Mouse (Mus musculus) R1 (cell line): ENCODE measurements at regions not wholly inside any gene's neighbourhood (a gene's known extent, or its start where the extent isn't known, plus 50 kb on each side); places are given as distances from the start of the nearest gene placed in this dataset.
A peak's percentile ranks its signal among the peaks of the same experiment; 100 is the strongest.

Source experiments
- DNase-seq: peaks from one replicate; pipeline ENCODE4 v3.0.0-alpha.2; 2018; ENCODE audit warnings: low read depth, low spot score

- no peak for DNase-seq
These were observed 800.8 kb upstream of the Tenm2 start for GRCm38 (mm10) chr11:38036582-38036981.

DNA sequence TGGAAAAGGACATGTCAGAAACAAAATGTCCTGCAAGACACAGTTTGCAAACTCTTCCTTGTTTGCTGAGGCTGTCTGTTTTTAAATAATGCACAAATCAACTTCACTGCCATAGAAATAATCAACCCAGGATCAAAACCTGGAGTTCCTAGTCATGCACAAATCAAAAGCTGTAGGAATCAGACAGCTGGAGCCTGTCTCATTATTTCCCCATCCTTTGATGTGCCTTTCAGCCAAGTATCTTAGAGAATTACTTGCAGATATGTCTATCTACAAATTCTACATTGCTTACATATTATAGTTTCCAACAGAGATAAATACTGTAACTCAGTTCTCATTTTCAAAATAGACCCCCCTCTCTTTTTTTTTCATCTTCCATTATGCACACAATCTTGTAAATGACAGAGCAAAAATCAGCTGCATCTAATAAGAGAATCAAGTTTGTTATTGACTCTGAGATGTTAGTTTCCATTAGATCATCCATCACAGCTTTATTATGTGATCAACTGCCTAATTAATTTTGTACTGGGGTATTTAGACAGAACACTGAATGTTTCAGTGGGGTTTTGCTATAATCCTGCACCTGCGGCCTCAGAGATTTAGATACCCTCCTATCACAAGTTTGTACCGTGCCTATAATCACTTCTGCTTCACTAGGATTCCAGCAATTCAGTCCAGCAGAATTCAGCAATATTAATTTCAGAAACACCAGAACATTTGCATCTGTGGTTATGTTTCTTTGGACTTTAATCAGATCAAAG is 798.9 kb upstream of the Tenm2 start:
- no peak for DNase-seq

DNA sequence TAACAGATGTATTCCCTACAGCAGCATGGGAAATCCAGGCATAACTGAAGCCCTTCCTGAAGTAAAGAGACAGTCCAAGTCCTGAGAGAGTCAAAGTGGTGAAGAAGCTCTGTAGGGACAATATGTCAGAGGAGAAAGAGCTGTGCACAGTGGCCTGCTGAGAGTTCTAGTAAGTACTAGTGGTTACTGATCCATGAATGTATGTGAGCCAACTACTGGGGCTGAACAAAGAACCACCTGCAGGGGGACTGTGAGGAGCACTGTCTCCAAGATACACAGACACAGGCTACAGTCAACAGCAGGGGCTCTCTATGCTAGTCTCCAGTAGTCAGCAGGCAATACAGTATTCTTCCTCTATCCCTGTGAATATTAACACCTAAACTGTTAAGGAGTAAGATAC is 785.9 kb upstream of the Tenm2 start:
- DNase-seq: peak; percentile 3

DNA sequence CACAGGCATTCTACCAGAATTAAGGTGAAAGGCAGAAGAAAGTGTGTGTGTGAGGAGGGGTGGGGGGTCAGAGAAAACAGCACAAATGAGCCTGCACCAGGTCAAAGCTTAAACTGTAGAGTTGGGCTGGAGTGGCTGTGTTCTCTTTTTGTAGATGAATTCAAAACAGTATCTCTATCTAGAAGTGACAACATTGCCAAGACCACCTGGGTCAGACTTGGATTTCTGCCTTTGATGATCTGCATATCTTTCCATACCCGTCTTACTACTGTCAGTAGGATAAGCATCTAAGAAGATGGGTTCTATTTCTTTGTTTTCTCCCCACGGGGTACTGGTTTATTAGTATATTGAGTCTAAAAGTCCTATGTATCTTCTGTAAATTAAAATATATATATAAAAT is 742.4 kb upstream of the Tenm2 start:
- DNase-seq: no peak

DNA sequence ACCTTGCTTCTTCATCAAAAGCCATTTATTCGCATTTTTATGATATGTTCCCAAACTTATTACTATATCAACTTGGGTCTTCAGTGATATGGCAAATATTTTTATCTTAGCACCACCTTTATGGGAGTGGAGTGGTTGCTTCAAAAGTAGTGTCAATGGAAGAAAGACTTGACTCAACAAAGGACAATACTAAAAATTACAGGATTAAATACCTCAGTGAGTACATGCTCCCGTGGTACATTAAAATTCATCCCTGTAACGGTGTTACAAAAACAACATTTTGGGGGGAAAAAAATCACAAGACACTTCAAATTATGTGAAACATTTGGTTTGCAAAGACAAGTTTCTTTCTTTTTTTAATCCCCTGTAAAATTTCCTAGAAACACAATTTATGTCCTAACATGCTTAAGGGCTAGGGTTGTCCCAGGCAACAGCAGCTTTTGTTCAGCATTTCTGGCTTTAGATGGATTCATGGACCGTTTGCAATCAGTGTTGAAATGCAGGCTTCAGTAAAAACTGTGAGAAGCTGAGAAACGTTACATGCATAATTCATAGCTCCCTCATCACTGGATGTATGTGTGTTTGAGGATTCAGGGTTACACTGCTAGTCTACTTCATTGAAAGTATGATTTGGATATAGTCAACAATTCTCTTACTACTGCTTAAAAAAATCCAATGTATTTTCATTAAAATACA is 700.8 kb upstream of the Tenm2 start:
- DNase-seq: no peak

DNA sequence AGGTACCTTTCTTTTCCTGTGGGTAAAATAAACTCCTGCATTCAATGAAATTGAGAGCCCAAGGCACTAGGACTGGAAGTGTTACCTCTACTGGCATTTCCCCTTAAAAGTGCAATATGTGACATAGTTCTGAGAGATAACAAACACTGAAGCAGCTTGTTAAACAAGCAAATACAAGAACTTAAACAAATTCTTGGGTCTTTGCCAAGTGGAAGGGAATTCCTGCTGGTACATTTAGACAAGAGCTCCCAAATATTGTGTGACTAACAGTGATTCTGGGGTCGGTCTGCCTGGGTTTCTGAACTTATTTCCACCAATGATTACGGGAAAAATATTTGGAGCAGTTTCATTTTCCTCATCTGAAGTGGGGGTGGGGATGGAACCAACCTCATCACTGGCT is 677.4 kb upstream of the Tenm2 start:
- no peak for DNase-seq

- DNase-seq: no peak
These were observed 669.2 kb upstream of the Tenm2 start for GRCm38 (mm10) chr11:37904991-37905390.

DNA sequence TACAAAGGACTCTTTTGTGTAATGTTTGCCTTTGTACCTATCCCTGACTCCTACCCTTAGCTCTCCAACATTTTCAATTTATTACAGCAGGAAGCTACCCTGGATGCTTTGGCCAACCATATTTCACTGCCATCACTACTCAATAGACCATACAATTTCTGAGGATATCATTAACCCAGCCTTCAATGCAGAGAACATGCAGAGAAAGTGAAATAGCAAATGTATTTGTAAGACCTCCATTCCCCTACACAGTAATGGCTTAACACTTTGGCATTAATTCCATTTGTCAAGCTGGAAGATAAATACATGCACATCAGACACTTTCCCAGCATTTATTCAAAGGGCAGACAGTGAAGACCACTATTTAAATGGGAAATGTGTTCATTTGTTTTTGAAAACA is 661.9 kb upstream of the Tenm2 start:
- no peak for DNase-seq

GRCm38 (mm10) chr11:37882717-37883116 is 647.0 kb upstream of the Tenm2 start:
- DNase-seq: no peak

DNA sequence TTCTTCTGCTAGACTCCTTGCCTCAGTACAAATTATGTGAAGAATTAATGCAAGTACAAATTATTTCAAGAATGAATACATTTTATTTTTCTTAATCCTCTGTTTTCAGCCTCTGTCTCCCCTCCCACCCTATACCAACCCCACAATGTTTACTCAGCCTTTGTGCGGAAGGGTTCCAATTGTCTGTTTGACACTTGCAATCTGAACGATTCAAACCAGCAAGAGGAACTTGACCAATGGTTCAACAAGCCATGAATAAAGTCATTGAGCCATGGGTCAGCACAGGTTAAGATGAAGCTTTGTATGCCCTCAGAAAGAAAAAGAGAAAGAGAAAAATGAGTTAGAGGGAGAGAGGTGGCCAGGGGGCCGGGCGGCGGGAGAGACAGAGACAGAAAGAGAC is 601.5 kb upstream of the Tenm2 start:
- no peak for DNase-seq

- DNase-seq: no peak
These were observed 595.2 kb upstream of the Tenm2 start for GRCm38 (mm10) chr11:37830975-37831374.

DNA sequence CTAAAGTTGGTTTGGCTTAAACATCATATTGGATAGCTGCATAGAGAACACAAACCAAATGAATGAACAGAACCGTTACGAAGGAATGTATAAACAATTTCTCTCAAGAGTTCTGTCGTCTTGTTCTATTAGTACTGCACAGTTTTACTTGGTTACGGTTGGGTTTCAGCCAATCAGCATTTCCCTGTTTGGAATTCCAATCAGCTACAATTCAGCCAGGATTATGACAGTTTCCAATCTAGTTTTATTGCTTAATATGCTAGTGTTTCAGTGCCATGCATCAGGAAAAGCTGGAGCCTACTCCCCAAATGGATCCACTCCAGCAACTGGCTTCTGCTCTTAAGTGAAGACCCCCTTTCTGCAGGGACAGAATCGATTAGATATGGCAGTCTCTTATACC is 571.0 kb upstream of the Tenm2 start:
- DNase-seq: no peak

DNA sequence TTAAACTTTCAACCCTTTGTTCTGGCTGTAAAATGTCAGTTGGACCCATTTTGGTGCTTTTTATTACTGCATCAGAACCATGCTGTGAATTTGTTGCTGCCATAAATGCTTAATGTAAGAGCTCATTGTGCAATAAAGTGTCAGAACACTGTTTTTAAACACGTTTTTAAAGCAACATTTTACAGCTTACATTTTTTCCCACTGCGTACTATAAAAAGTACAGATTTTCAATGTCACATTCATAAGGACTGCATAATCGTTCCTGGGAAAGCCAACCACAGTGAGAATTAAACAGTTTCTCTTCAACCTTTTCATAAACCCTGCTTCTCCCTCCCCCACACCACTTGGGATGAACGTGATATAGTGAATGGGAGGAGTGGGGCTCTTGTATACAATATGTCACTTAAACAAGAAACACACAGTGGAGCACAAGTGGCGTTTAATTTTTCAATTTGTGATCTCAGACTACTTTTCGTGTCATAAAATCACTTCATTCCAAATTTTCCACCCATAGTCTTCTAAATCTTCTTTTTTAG is 563.1 kb upstream of the Tenm2 start:
- no peak for DNase-seq

DNA sequence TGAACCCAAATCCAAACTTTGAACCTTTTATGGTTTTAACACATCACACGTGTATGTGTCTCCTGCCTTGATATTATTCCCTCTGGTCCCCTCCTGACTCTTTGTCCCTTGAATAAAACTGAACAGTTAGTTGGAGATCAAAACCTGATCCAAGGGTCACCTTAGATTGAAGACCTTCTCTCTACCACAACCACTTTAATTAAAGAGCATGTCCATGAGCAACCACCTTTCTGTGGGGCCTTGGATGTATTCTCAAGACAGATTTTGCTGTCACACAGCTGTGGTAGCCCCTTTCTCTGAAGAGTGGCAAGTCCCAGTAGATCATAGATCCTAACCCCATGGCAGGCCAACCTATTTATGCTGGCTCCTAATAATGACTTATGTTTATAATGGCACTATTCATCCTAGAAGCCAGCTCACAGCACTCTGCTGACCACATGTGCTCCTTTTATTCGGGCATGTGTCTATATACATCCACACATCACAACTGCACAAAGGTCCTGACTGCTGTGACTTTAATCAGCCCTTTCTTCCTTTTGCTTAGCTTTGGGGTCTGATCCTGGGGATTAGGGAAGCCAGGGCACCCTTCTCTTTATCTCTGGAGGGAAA is 536.8 kb upstream of the Tenm2 start:
- DNase-seq: no peak

DNA sequence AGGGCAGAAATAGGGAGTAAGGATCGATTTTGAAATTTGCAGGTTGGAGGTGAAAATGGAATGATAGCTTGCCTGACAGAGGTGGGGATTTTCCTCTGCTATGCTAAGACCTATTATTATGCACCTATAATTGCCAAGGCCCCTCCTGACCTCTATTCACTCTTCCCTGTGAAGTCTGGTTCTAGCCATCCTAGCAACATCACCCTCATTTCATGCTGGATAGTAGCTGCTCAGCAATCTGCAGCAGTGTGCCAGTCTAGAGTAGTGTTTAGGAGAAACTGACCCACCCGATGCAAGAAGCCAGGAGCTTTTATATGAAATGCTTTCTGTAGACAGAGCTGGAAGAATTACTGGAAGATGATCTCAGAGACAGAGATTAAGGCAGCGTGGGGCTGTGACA is 535.1 kb upstream of the Tenm2 start:
- DNase-seq: no peak

- DNase-seq: no peak
These were observed 532.4 kb upstream of the Tenm2 start for GRCm38 (mm10) chr11:37768121-37768520.

- DNase-seq: no peak
These were observed 500.2 kb upstream of the Tenm2 start for GRCm38 (mm10) chr11:37735992-37736391.

GRCm38 (mm10) chr11:37735501-37735900 is 499.7 kb upstream of the Tenm2 start:
- no peak for DNase-seq

- DNase-seq: no peak
These were observed 461.2 kb upstream of the Tenm2 start for GRCm38 (mm10) chr11:37696981-37697380.

DNA sequence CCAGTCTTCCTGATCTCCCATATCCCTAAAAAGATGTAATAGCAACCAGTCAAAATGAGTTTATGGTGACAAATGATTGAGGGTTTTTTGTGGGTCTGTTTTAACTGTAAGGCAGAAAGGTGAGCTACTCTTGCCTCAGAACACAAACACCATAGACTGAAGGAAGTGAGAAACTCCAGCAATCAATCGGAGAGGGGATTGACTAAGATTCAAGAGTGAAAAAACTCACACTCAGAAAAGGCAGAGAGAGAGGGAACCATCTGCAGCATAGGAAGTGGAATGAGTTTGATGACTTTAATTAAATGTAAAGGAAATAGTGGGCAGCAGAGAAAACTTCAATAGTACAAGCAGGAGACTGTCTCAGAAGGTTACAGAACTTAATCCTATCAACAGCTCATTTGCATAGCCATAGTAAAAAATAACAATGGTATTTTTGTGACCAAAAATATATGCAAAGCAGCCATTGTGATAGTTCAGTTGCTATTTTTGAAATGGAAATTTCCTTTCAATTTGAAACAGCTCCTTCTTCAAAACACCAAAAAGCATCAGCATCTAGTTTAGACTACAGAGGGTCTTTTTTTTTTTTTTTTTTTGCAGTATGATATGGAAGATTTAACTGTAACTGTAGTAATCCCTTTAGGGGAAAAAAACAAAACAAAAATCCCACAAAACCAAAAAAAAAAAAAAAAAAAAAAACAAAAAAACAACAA is 442.9 kb upstream of the Tenm2 start:
- no peak for DNase-seq

- DNase-seq: no peak
These were observed 435.6 kb upstream of the Tenm2 start for GRCm38 (mm10) chr11:37671320-37671719.

DNA sequence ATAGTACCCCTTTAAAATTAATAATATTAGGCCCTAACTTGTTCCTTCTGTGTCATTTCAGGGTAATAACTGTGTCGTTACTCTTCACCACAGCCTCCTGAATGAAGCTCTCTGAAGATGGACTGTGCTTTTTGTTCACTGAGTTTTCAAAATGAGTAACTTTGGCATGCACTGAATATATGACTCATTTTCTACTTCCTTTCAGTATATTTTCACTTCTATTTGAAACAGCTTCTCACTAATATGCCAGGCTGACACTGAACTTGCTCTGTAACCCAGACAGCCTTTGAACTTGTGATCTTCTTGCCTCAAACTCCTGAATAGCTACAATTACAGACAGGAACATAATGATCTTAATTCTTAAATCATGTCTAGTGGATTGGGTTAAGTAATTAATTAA is 431.2 kb upstream of the Tenm2 start:
- DNase-seq: no peak
